Mouse (Mus musculus) liver, postnatal 0 days (tissue): ENCODE results near the gene Ctps2. TPM values are rescaled to one million over a fixed set of nuclear protein-coding genes. Genes with fewer than 3 reads are reported as not detected.
A peak's percentile ranks its signal among the peaks of the same experiment; 100 is the strongest.

Source experiments
- ATAC-seq: fragments of 200-750 bp; cut with Nextera tagmentation; 2 replicates; pipeline ENCODE4 v1.8.0; 2017; ENCODE audit warnings: mild to moderate bottlenecking, moderate library complexity
- DNase-seq: peaks from one replicate; pipeline ENCODE4 v3.0.0-alpha.2; 2016
- H3K27ac ChIP-seq: fragments of 300-500 bp; sonication (generic); 2 replicates; pipeline ENCODE4 v1.5.1; 2014; ENCODE audit warnings: antibody characterized with exemption, moderate library complexity, mild to moderate bottlenecking, low read depth
- H3K27me3 ChIP-seq: fragments of 300-500 bp; sonication (generic); 2 replicates; pipeline ENCODE4 v1.6.1; 2014; ENCODE audit warnings: low read length, control low read depth, mixed read lengths; ENCODE audit not compliant: insufficient read depth
- H3K36me3 ChIP-seq: fragments of 300-500 bp; sonication (generic); replicated peaks from 2 replicates; pipeline ENCODE4 v1.6.1; 2014; ENCODE audit warnings: mild to moderate bottlenecking, control low read depth, low read length, moderate library complexity, mixed read lengths; ENCODE audit not compliant: insufficient read depth
- H3K4me1 ChIP-seq: fragments of 300-500 bp; sonication (generic); 2 replicates; pipeline ENCODE4 v1.6.1; 2014; ENCODE audit warnings: antibody characterized with exemption, mild to moderate bottlenecking, control low read depth; ENCODE audit not compliant: insufficient read depth
- H3K4me2 ChIP-seq: fragments of 300-500 bp; sonication (generic); 2 replicates; pipeline ENCODE4 v1.6.1; 2014; ENCODE audit warnings: low read depth, mild to moderate bottlenecking, low read length, moderate library complexity, mixed read lengths
- H3K4me3 ChIP-seq: fragments of 300-500 bp; sonication (generic); 2 replicates; pipeline ENCODE4 v1.5.1; 2014; ENCODE audit warnings: low read depth, low read length
- H3K9ac ChIP-seq: fragments of 300-500 bp; sonication (generic); replicated peaks from 2 replicates; pipeline ENCODE4 v1.6.1; 2014; ENCODE audit warnings: mild to moderate bottlenecking, moderate library complexity
- H3K9me3 ChIP-seq: fragments of 300-500 bp; sonication (generic); 2 replicates; pipeline ENCODE4 v1.6.1; 2016; ENCODE audit warnings: mild to moderate bottlenecking, control low read depth, low read length, mixed read lengths
- CTCF ChIP-seq: sonication (generic); IDR thresholded peaks from 2 replicates; pipeline ENCODE4 v1.5.1; 2016; ENCODE audit warnings: antibody characterized with exemption, low read depth
- EP300 ChIP-seq: IDR thresholded peaks from 2 replicates; pipeline ENCODE4 v1.6.1; 2016; ENCODE audit warnings: antibody characterized with exemption, low read depth, mild to moderate bottlenecking
- WGBS: fragments of 180-500 bp; shearing (Covaris S2); extraction: QIAGEN DNeasy Blood & Tissue Kit; methylation state at CpG from one replicate; pipeline ENCODE4 v1.1.7; 2014; ENCODE audit not compliant: insufficient replicate concordance; 5-methylcytosine and 5-hydroxymethylcytosine counted together
- polyA plus RNA-seq: library from polyadenylated mRNA; unstranded; fragments of >200 nt; fragmentation: Nextera tagmentation; extraction: Ambion mirVana; gene quantifications from 2 replicates; pipeline ENCODE4 v1.2.1, GENCODE M21; 2015

The Ctps2 gene
- polyA plus RNA-seq, 1 experiment from 2014 or later = 49.5 TPM

- peak overlapping the region; percentile 61 for H3K4me3 ChIP-seq
- WGBS = 20% methylated on average over 20 of the region's 25 CpGs
- no peaks in the 10 kb centered on the region for H3K27me3 ChIP-seq
- no peak for TF ChIP-seq CTCF
- TF ChIP-seq EP300 = no peak
- H3K4me2 ChIP-seq = peak overlapping the region; percentile 71
- no peaks in the 10 kb centered on the region for H3K9me3 ChIP-seq
- DNase-seq = peak; percentile 60
- no peaks in the 10 kb centered on the region for H3K4me1 ChIP-seq
- H3K27ac ChIP-seq = peak overlapping the region; percentile 92
- no peaks in the 10 kb centered on the region for H3K36me3 ChIP-seq
- H3K9ac ChIP-seq = peak overlapping the region; percentile 71
- peak; percentile 87 for ATAC-seq
Observed at GRCm38 (mm10) chrX:162901371-162902039, 467 bp downstream of the Ctps2 start.

- Histone ChIP-seq H3K27me3 (no peaks in the 10 kb centered on the region), H3K9me3 (no peaks in the 10 kb centered on the region), H3K4me1 (no peaks in the 10 kb centered on the region), H3K27ac (peak overlapping the region; percentile 92), H3K4me2 (peak overlapping the region; percentile 71), H3K4me3 (peak overlapping the region; percentile 61), H3K9ac (peak overlapping the region; percentile 71), H3K36me3 (no peaks in the 10 kb centered on the region)
- WGBS = 18% methylated on average over 28 of the region's 29 CpGs
- peak; percentile 86 for ATAC-seq
- no peak for DNase-seq
- no peak for TF ChIP-seq EP300
- TF ChIP-seq CTCF = peak; percentile 15; the same call in 1 of the 2 replicates
Observed at GRCm38 (mm10) chrX:162902040-162902734, 1.1 kb downstream of the Ctps2 start.

- no peak overlapping the region for H3K9ac ChIP-seq
- DNase-seq (no peak), ATAC-seq (no peak)
- H3K27me3 ChIP-seq = no peaks in the 10 kb centered on the region
- H3K4me1 ChIP-seq = no peaks in the 10 kb centered on the region
- no peak overlapping the region for H3K27ac ChIP-seq
- no peak overlapping the region for H3K4me3 ChIP-seq
- no peaks in the 10 kb centered on the region for H3K36me3 ChIP-seq
- TF ChIP-seq EP300 = no peak
- TF ChIP-seq CTCF = no peak
- no peak overlapping the region for H3K4me2 ChIP-seq
- no peaks in the 10 kb centered on the region for H3K9me3 ChIP-seq
- WGBS = 57% methylated on average over 3 of the region's 3 CpGs
Observed at GRCm38 (mm10) chrX:162907554-162907953, 6.5 kb downstream of the Ctps2 start.

- TF ChIP-seq CTCF (no peak), EP300 (no peak)
- H3K27ac ChIP-seq = no peak overlapping the region
- H3K4me1 ChIP-seq = no peaks in the 10 kb centered on the region
- 87% methylated on average over 3 of the region's 3 CpGs for WGBS
- H3K36me3 ChIP-seq = no peaks in the 10 kb centered on the region
- no peak for ATAC-seq
- DNase-seq = no peak
- no peak overlapping the region for H3K4me2 ChIP-seq
- no peaks in the 10 kb centered on the region for H3K9me3 ChIP-seq
- H3K9ac ChIP-seq = no peak overlapping the region
- no peaks in the 10 kb centered on the region for H3K27me3 ChIP-seq
- H3K4me3 ChIP-seq = no peak overlapping the region
Observed at GRCm38 (mm10) chrX:162913651-162914050, 12.6 kb downstream of the Ctps2 start.

GRCm38 (mm10) chrX:162915697-162916096 is 14.7 kb downstream of the Ctps2 start:
- DNase-seq (peak; percentile 57), ATAC-seq (0 out of 2 replicates have a peak, but pooled peaks have one; percentile 54)
- Histone ChIP-seq H3K4me1 (no peaks in the 10 kb centered on the region), H3K27me3 (no peaks in the 10 kb centered on the region), H3K4me3 (no peak overlapping the region), H3K27ac (no peak overlapping the region), H3K9me3 (no peaks in the 10 kb centered on the region), H3K36me3 (no peaks in the 10 kb centered on the region), H3K9ac (no peak overlapping the region), H3K4me2 (no peak overlapping the region)
- WGBS = 22% methylated on average over 5 of the region's 5 CpGs
- TF ChIP-seq EP300 (no peak), CTCF (peak; percentile 74)

GRCm38 (mm10) chrX:162921487-162922125 is 20.6 kb downstream of the Ctps2 start:
- Histone ChIP-seq H3K9me3 (no peaks in the 10 kb centered on the region), H3K9ac (no peak overlapping the region), H3K4me3 (no peak overlapping the region; the same call in 1 of the 2 replicates), H3K4me2 (no peak overlapping the region), H3K36me3 (no peaks in the 10 kb centered on the region; the same call in none of the 2 replicates), H3K27ac (peak overlapping the region; percentile 29; the same call in 1 of the 2 replicates), H3K4me1 (no peaks in the 10 kb centered on the region), H3K27me3 (no peaks in the 10 kb centered on the region)
- ATAC-seq (peak; percentile 69), DNase-seq (peak; percentile 14)
- 66% methylated on average over 8 of the region's 8 CpGs for WGBS
- no peak for TF ChIP-seq CTCF
- TF ChIP-seq EP300 = no peak
